Mouse (Mus musculus) kidney, embryonic 14.5 days (tissue): ENCODE results near the gene Tmem128. TPM values are rescaled to one million over a fixed set of nuclear protein-coding genes. Genes with fewer than 3 reads are reported as not detected.

Experiments
- ATAC-seq: fragments of 200-750 bp; cut with Nextera tagmentation; 2 replicates; pipeline ENCODE4 v1.8.0; 2017; ENCODE audit warnings: moderate number of reproducible peaks, mild to moderate bottlenecking, moderate TSS enrichment, moderate library complexity; ENCODE audit not compliant: low FRiP score, low TSS enrichment
- H3K27ac ChIP-seq: fragments of 300-500 bp; sonication (generic); 2 replicates; pipeline ENCODE4 v1.5.1; 2014; ENCODE audit warnings: low read depth, mild to moderate bottlenecking, low read length, moderate library complexity, mixed read lengths
- H3K27me3 ChIP-seq: fragments of 300-500 bp; sonication (generic); 2 replicates; pipeline ENCODE4 v1.6.1; 2014; ENCODE audit warnings: mild to moderate bottlenecking, low read length; ENCODE audit not compliant: control insufficient read depth, insufficient read depth
- H3K36me3 ChIP-seq: fragments of 300-500 bp; sonication (generic); 2 replicates; pipeline ENCODE4 v1.6.1; 2014; ENCODE audit warnings: low read length, mixed read lengths; ENCODE audit not compliant: control insufficient read depth, insufficient read depth
- H3K4me1 ChIP-seq: fragments of 300-500 bp; sonication (generic); 2 replicates; pipeline ENCODE4 v1.6.1; 2014; ENCODE audit warnings: low read length, mixed read lengths; ENCODE audit not compliant: control insufficient read depth, insufficient read depth
- H3K4me2 ChIP-seq: fragments of 300-500 bp; sonication (generic); replicated peaks from 2 replicates; pipeline ENCODE4 v1.6.1; 2014; ENCODE audit warnings: low read depth, mild to moderate bottlenecking, low read length
- H3K4me3 ChIP-seq: fragments of 300-500 bp; sonication (generic); 2 replicates; pipeline ENCODE4 v1.5.1; 2014; ENCODE audit warnings: mild to moderate bottlenecking, low read length
- H3K9ac ChIP-seq: fragments of 300-500 bp; sonication (generic); 2 replicates; pipeline ENCODE4 v1.6.1; 2014; ENCODE audit warnings: low read depth, mild to moderate bottlenecking, low read length, moderate library complexity
- H3K9me3 ChIP-seq: fragments of 300-500 bp; sonication (generic); 2 replicates; pipeline ENCODE4 v1.6.1; 2016; ENCODE audit warnings: low read length; ENCODE audit not compliant: control insufficient read depth
- WGBS: fragments of 180-500 bp; shearing (Covaris S2); extraction: QIAGEN DNeasy Blood & Tissue Kit; methylation state at CpG from one replicate; pipeline ENCODE4 v1.1.7; 2014; 5-methylcytosine and 5-hydroxymethylcytosine counted together
- polyA plus RNA-seq: library from polyadenylated mRNA; unstranded; fragments of >200 nt; fragmentation: Nextera tagmentation; extraction: Ambion mirVana; gene quantifications from 2 replicates; pipeline ENCODE4 v1.2.1, GENCODE M21; 2014

The Tmem128 gene
- polyA plus RNA-seq, 1 experiment from 2014 or later: 103 TPM

DNA sequence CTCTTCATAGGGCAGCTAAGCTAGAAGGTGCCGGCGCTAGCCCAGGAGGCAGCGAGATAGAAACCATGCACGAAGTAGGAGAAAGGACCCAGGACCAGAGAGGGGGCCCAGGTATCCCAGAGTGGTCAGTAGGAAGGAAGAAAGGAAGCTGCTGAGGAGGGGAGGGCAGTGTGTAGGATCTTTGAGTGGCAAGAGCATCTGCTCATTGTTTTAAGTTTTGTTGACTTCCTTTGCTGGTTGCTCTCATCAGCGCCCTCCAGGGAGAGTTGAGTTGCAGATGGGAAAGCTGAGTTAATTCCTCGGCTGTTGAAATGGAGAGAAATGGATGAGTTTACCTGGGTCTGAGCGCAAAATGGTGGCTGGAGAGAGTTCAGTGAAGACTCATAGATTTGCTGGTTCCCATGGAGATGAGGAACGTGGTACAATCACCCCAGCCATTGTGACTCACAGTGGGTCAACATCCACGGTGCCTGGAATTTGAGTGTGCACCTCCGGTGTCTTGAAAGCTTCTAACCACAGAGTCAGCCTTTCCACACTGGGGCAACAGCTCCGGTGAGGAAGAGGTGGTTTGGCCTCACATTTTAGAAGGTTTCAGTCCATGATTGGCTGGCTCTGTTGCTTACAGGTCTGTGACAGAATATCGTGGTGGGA is 41.9 kb downstream of the Tmem128 start:
- no peak for ATAC-seq
- H3K4me1 ChIP-seq: no peaks in the 10 kb centered on the region
- 89% methylated on average over 12 of the region's 12 CpGs for WGBS

GRCm38 (mm10) chr5:38302651-38303050 is 42.7 kb downstream of the Tmem128 start:
- no peak for ATAC-seq
- no peak overlapping the region for H3K9ac ChIP-seq
- 48% methylated on average over 12 of the region's 12 CpGs for WGBS
- H3K4me1 ChIP-seq: no peaks in the 10 kb centered on the region
- no peaks in the 10 kb centered on the region for H3K36me3 ChIP-seq
- H3K4me3 ChIP-seq: no peak overlapping the region
- H3K27ac ChIP-seq: no peak overlapping the region
- H3K27me3 ChIP-seq: no peaks in the 10 kb centered on the region
- H3K4me2 ChIP-seq: no peak overlapping the region
- H3K9me3 ChIP-seq: no peaks in the 10 kb centered on the region

More for the DNA sequence above, 41.9 kb downstream of the Tmem128 start:
- H3K9me3 ChIP-seq: no peaks in the 10 kb centered on the region
- no peaks in the 10 kb centered on the region for H3K27me3 ChIP-seq
- no peak overlapping the region for H3K4me3 ChIP-seq
- H3K4me2 ChIP-seq: no peak overlapping the region
- H3K27ac ChIP-seq: no peak overlapping the region
- H3K9ac ChIP-seq: no peak overlapping the region
- no peaks in the 10 kb centered on the region for H3K36me3 ChIP-seq

DNA sequence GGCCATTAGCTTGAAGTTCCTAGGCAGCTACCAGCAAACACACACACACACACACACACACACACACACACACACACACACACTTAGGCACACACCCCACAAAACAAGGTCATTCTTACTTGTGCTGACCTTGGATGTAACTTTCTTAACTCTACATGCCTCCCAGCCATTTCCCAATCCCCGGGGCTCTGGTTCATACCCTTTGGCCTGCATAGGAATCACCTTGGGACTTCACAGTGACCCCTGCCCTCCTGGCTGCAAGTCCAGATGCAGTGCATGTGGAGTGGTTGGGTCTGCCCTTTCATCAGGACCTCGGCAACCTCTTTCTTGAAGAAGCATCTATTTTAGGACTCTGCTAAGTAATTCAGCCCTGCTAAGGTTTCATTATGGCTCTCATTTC is 45.3 kb downstream of the Tmem128 start:
- no peak for ATAC-seq
- Histone ChIP-seq H3K27me3 (no peaks in the 10 kb centered on the region), H3K4me1 (no peaks in the 10 kb centered on the region), H3K27ac (no peak overlapping the region), H3K9ac (no peak overlapping the region), H3K4me2 (no peak overlapping the region), H3K9me3 (no peaks in the 10 kb centered on the region), H3K36me3 (no peaks in the 10 kb centered on the region), H3K4me3 (no peak overlapping the region)
- WGBS: 82% methylated on average over 2 of the region's 2 CpGs

DNA sequence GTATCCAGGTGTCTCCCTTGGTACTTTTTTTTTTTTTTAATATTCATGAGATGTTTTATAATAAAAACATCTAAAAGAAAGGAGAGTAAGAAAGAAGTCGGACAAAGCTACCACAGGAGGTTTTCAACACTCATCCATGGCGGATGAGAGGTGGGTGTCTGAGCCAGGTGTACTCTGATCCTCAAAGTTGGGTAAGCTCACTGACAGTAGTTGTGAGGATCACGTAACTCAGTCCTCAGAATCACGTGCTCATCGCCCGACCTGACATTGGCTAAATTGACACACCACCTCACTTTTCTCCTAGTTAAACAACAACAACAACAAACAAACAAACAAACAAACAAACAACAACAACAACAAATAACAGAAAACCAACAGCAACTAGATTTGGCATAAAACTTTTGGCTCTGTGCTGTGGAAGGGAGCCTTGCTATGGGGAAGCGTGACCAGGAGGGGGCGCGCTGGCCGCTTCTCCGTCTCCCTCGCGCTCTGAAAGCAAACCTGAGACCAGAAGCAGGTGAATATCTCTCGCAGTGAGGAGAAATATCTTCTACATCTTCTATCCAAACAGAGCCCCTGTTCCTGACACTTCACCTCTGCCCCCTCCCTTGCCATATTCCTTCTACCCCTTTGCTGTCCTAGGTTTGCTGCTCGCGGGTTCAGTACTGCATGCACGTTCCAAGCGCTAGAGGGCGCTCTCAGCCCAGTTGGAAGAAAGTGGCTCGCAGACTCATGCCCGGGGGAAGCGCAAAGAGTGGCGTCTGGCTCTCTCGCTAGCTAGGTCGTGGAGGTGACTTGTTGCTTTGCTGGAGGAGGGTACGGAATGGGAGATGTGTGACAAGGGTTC is 47.5 kb downstream of the Tmem128 start:
- H3K4me3 ChIP-seq: peak overlapping the region; percentile 15; the same call in 1 of the 2 replicates
- no peaks in the 10 kb centered on the region for H3K27me3 ChIP-seq
- H3K9ac ChIP-seq: no peak overlapping the region
- peak overlapping the region; percentile 34 for H3K4me2 ChIP-seq
- peak; percentile 88 for ATAC-seq
- WGBS: 9% methylated on average over 26 of the region's 26 CpGs
- H3K27ac ChIP-seq: no peak overlapping the region
- no peaks in the 10 kb centered on the region for H3K36me3 ChIP-seq
- H3K9me3 ChIP-seq: no peaks in the 10 kb centered on the region
- no peaks in the 10 kb centered on the region for H3K4me1 ChIP-seq

DNA sequence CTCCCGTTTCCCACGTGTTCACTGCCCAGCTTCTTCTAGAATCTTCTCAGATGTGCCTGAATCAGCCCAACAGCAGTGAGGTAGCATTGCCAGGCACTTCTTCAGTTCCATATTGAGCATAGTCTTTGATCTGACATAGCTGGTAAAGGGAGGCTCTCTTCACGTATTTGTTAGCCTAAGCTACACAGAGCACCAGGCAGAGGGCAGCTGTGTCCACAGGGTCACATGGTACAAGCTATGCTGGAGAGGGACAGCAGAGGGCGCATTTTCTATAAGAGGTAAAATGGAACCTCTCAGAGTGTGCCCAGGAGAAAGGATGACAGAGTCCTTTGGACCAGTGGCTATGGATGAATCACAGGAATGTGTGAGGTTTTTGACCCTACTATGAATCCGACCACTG is 48.9 kb downstream of the Tmem128 start:
- Histone ChIP-seq H3K9ac (no peak overlapping the region), H3K36me3 (no peaks in the 10 kb centered on the region), H3K4me2 (no peak overlapping the region), H3K27ac (no peak overlapping the region), H3K9me3 (no peaks in the 10 kb centered on the region), H3K27me3 (no peaks in the 10 kb centered on the region), H3K4me3 (no peak overlapping the region), H3K4me1 (no peaks in the 10 kb centered on the region)
- no peak for ATAC-seq
- 54% methylated on average over 5 of the region's 5 CpGs for WGBS

DNA sequence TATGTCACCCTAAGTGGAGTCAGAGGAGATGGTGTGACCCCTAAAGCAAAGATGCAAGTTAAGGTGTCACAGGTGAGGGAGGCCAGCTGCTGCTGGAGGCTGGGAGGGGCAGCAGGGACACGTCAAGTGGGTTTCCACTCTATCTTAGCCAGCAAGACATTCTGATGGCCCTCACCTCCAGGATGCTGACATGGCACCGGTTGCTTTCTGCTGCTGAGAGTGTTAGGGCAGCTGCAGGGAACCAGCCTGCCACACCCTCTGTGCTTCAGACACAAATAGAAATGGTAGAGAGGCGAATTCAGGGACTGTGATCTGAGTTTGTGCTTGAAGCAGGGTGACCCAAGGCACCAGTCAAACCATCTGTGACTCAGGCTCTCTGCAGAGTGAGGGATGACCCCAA is 49.8 kb downstream of the Tmem128 start:
- Histone ChIP-seq H3K4me1 (no peaks in the 10 kb centered on the region), H3K27ac (no peak overlapping the region), H3K36me3 (no peaks in the 10 kb centered on the region), H3K9me3 (no peaks in the 10 kb centered on the region), H3K27me3 (no peaks in the 10 kb centered on the region), H3K9ac (no peak overlapping the region), H3K4me2 (no peak overlapping the region), H3K4me3 (no peak overlapping the region)
- no peak for ATAC-seq
- 65% methylated on average over 3 of the region's 3 CpGs for WGBS

Other genes starting within 250 kb of the Tmem128 start
- gene Stx18, start 221.4 kb upstream of the Tmem128 start, polyA plus RNA-seq: 38.3 and 46.7 TPM in 2 replicates
- gene Nsg1, start 100.3 kb upstream of the Tmem128 start, polyA plus RNA-seq: 22.3 and 38.0 TPM in 2 replicates
- gene Zbtb49, start 39.7 kb upstream of the Tmem128 start, polyA plus RNA-seq: 9.5 and 14.2 TPM in 2 replicates
- gene Lyar, start 39.7 kb upstream of the Tmem128 start, polyA plus RNA-seq: 134 and 156 TPM in 2 replicates
- not detected in 2 replicates for gene Otop1, start 15.8 kb downstream of the Tmem128 start, polyA plus RNA-seq
- gene Drd5, start 59.2 kb downstream of the Tmem128 start, polyA plus RNA-seq: not detected in 2 replicates
- 0.40 and 1.6 TPM in 2 replicates for gene Slc2a9, start 243.0 kb downstream of the Tmem128 start, polyA plus RNA-seq